8 mouse cellular contexts compared by ENCODE assay signal in the genomic region with DNA sequence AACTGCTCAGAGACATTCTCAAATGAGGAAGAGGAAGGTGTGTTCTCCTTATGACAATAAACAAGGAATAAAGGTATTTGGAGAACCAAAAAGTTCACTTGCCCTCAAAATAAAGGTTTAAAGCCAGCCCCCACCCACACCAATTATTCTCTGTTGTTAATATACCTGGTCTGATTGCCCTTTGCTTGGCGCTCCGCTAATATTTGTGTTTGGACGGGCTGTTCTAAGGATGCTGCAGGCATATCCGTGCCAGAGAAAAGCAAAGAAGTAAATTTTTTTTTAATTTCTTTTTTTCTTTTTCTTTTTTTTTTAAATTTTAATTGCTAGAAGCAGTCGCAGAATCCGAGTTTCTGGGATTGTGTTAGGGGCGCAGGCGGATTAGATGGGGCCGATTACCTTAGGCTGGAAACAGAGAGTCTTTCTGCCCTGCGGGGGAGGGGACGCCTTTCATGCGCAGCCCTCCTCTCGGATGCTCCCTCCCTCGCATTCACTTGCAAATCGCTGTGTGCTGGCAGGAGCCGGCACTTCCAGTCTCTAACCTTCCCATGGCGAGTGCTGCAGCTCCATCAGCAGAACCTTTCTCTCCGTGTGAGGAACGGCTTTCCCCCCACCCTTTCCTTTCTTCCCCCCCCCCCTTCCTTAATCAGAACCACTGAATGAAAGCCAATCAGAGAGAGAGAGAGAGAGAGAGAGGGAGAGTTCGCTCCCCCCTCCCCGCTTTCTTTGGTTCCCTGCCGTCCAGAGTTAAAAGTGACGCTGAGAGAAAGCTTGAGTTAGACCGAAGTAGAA. TPM values are rescaled to one million over a fixed set of nuclear protein-coding genes. Genes with fewer than 3 reads are reported as not detected.
A peak's percentile ranks its signal among the peaks of the same experiment; 100 is the strongest.
DNase-seq lines count a peak whose midpoint lies in the region; ATAC-seq and TF ChIP-seq lines count a peak whose summit lies in the region.

A gene (plus strand): TSS at position 763 of the 789 bp plus-strand sequence.

- intact Hi-C loops in left cerebral cortex, adult 2 months (cut with DNase I): loop anchor here (2.0 kb wide), 1 partner anchor 420 kb away; no protein-coding TSS in a partner anchor

- H3K4me3 ChIP-seq in lung, adult 2 months (replicated peaks; ENCODE audit: extremely low read depth, low read depth, low read length): no peak within 1 kb of the TSS
- peak within 1 kb of the TSS; percentile 55 for H3K4me3 ChIP-seq in left cerebral cortex, adult 2 months
- peak within 1 kb of the TSS; percentile 46 for H3K4me3 ChIP-seq in midbrain, postnatal 0 days (ENCODE audit: low read depth, low read length)

- peak within 1 kb of the TSS; percentile 63 for H3K9ac ChIP-seq in midbrain, postnatal 0 days (replicated peaks; ENCODE audit: low read length, poor library complexity, severe bottlenecking)

- TF ChIP-seq CTCF in lung, adult 2 months (IDR thresholded peaks at IDR 0.05; ENCODE audit: insufficient read depth, low read length): no peak
- TF ChIP-seq CTCF in left cerebral cortex, adult 2 months (IDR thresholded peaks at IDR 0.05): no peak
- TF ChIP-seq CTCF in midbrain, postnatal 0 days (IDR thresholded peaks at IDR 0.05): no peak; the same call in 1 of the 2 replicates

- no peak for TF ChIP-seq POLR2A in lung, adult 2 months (IDR thresholded peaks at IDR 0.05; ENCODE audit: borderline replicate concordance, extremely low read depth, low read depth, low read length)

- no peaks in the 10 kb centered on the region for H3K9me3 ChIP-seq in midbrain, postnatal 0 days (ENCODE audit: low read length)

- no peaks in the 10 kb centered on the region for H3K36me3 ChIP-seq in midbrain, postnatal 0 days (ENCODE audit: insufficient read depth, low read length)

- ATAC-seq in midbrain, postnatal 0 days (ENCODE audit: low FRiP score): peak; percentile 88
- no peak for ATAC-seq in inflammation-experienced regulatory T-cells, adult 6 months

- DNase-seq in lung, postnatal 10 days: peak; percentile 1
- no peak for DNase-seq in lung, adult 2 months
- peak; percentile 86 to 90 for DNase-seq in cerebellum, postnatal 14 days
- peak; percentile 53 to 54 for DNase-seq in frontal cortex, postnatal 25 days (ENCODE audit: low spot score in 2 of 2)
- peak; percentile 74 to 77 for DNase-seq in left cerebral cortex, adult 2 months (ENCODE audit: extremely low spot score in 1 of 2, low spot score in 2 of 2)
- DNase-seq in midbrain, postnatal 0 days (ENCODE audit: low spot score): peak; percentile 93
- peak; percentile 10 for DNase-seq in yolk sac, embryonic 10.5 days (ENCODE audit: low spot score)

- H3K27me3 ChIP-seq in midbrain, postnatal 0 days (ENCODE audit: insufficient read depth, low read length): no peaks in the 10 kb centered on the region

- 0 out of 2 replicates have a peak, but pooled peaks cover 2% of the 10 kb centered on the region for H3K4me1 ChIP-seq in lung, adult 2 months (ENCODE audit: control insufficient read depth, insufficient read depth, low read length)
- no peaks in the 10 kb centered on the region for H3K4me1 ChIP-seq in midbrain, postnatal 0 days (ENCODE audit: insufficient read depth, low read length)

- peak within 1 kb of the TSS; percentile 54 for H3K4me2 ChIP-seq in midbrain, postnatal 0 days (ENCODE audit: low read depth, low read length, poor library complexity, severe bottlenecking)

- peak within 1 kb of the TSS; percentile 92 for H3K27ac ChIP-seq in left cerebral cortex, adult 2 months
- H3K27ac ChIP-seq in midbrain, postnatal 0 days (ENCODE audit: low read depth, low read length): peak within 1 kb of the TSS; percentile 63

- WGBS in lung, adult 2 months: 1% methylated on average over 24 of the region's 24 CpGs
- WGBS in midbrain, postnatal 0 days: 1% methylated on average over 24 of the region's 24 CpGs

RNA-seq across cellular contexts. Expression of the gene that starts here (rescaled TPM):
- 0.07 TPM in 1 of 2 replicates, not detected in the other for polyA plus RNA-seq in lung, adult 2 months (2012; rRNA removed)
- total RNA-seq in left cerebral cortex, adult 2 months (2021): 10 to 100 TPM; 51.9 to 60.5 TPM
- total RNA-seq in midbrain, postnatal 0 days (2014; rRNA removed): 44.1 and 44.9 TPM in 2 replicates
- polyA plus RNA-seq in midbrain, postnatal 0 days (2015; fragmentation: Nextera tagmentation; extraction: Ambion mirVana): 24.4 and 27.5 TPM in 2 replicates
- under 1 TPM in 2 of 3 experiments, not detected in 1; 0.20 to 0.30 TPM for polyA plus RNA-seq in inflammation-experienced regulatory T-cells, adult 6 months (2017; shearing (Covaris generic))

Comparison
In these comparisons a context has a peak if more than half of its experiments do, and no peak if none do; other contexts are left out.
1. RNA of the gene that starts here (polyA plus RNA-seq): 24.4 to 27.5 TPM in midbrain, postnatal 0 days; 0.20 to 0.30 TPM in inflammation-experienced regulatory T-cells, adult 6 months and 0.07 TPM in lung, adult 2 months; every median in the first group is over 10 times any median in the second.